ENCODE assay signal across 16 mouse cellular contexts in genomic region chr2:135544882-135545281, GRCm38 (mm10).
"Had no signal": no experiment of that assay in that cellular context is flagged by ENCODE, and none has a peak within 500 bp of the region (broad histone marks: within the 10 kb centered on the region; RNA-seq: fewer than 3 reads in every experiment).

No protein-coding gene starts in this region.

- DNase-seq: heart, postnatal 10 days; heart, postnatal 14 days; heart, postnatal 36 days; heart, postnatal 4 days; kidney, adult 11 months; kidney, adult 18-20 months; kidney, adult 2 months; kidney, adult 8-10 months; kidney, adult 9 months; kidney, postnatal 10 days; kidney, postnatal 14 days; kidney, postnatal 25 days; kidney, postnatal 36 days; kidney, postnatal 4 days; layer of hippocampus, adult 9-11 months; layer of hippocampus, postnatal 36 days had no signal
